Mouse (Mus musculus): ENCODE data around the gene Gnpat.
"Not testable (repeated sequence)": the region's sequence is repeated elsewhere in the genome, so short reads cannot be mapped to it uniquely, and the experiment has no call there.

Gene Gnpat

DNA sequence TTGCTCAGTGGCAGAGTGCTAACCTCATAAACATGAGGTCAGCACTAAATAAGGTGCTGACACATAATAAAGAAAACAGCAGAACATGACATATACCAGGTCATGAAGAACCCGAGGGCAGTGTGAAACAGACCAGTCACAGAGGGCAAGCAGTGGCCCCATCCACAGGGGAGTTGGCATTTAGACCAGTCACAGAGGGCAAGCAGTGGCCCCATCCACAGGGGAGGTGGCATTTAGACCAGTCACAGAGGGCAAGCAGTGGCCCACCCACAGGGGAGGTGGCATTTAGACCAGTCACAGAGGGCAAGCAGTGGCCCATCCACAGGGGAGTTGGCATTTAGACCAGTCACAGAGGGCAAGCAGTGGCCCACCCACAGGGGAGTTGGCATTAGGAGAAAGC is 19.9 kb upstream of the Gnpat start:
- not testable (repeated sequence) for DNase-seq (ENCODE audit: inconsistent ontology term)

DNA sequence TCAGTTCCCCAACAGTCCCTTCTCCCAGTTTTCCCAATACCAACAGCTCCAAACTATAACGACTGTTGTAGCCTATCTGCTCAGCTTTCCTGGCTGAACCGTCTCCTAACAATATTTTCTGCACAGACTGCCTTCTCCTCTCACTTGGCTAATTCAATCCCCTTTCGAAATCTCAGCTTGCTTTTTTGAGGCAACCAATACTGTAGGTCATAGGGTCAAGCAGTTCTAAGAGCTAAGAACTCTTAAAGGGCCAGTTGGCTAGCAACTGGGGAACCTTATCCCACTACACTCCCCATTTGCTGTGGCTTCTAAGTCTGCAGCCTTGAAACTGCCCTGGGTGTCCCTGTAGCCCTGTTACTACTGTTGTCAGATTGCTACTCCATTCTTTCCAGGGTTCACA is 17.7 kb upstream of the Gnpat start:
- no peak for DNase-seq (ENCODE audit: inconsistent ontology term)

DNA sequence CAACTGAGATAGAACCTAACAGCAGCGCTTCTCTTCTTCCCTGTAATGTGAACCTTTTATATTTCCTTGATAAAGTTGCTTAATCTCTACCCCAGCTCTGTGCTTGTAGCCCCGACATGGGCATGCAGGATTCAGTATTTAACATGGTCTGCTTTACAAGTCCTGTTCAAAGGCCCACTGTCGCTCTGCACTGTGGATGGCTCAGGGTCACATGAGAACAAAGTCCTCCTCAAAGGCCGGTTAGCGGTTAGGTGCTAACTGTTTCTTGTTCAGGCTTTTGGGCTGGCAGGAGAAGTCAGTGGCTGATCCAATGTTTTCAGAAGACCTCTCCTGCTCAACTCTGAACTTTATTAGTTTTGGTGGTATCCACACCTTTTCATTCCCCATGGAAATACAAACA is 17.3 kb upstream of the Gnpat start:
- DNase-seq (ENCODE audit: inconsistent ontology term) = no peak

GRCm38 (mm10) chr8:124853511-124853910 is 9.3 kb upstream of the Gnpat start:
- no peak for DNase-seq (ENCODE audit: inconsistent ontology term)

DNA sequence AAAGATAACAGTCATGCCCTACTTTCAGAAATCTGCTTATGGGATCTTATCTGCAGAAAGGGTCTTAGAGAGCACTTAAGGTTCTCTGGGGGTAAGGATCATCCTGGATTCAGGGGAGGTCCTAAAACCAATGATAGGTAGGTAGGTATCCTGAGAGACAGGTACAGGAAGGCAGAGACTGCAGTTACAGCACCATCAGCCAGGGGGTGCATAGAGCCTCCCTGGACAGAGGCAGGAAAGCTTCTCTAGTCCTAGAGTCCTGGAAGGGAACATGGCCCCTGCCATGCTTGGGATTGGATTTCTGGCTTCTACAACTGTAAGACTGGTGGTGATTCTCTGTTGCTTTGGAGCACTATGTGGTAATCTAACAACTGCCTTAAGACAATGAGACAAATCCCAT is 3.4 kb upstream of the Gnpat start:
- no peak for DNase-seq (ENCODE audit: inconsistent ontology term)

DNA sequence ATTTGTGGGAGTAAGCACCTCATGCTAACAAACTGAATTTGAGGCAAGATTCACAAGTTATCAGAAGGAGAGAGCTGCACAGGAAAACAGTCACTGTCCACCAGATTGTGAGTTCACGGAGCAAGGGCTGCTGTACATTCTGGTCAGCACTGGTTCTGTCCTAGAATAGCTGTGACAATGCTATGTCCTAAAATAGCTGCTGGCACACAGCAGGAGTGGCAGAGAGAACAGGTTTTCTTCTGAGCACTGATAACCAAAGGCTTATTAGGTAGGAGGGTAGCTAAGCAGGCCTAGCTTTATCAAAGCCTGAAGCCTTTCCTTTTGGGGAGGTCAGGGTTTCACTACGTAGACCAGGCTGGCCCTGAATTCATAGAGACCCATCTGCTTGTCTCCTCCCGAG is 2.6 kb upstream of the Gnpat start:
- no peak for DNase-seq (ENCODE audit: inconsistent ontology term)

- no peak for DNase-seq (ENCODE audit: inconsistent ontology term)
Measured at GRCm38 (mm10) chr8:124863163-124863677, 387 bp downstream of the Gnpat start.

- DNase-seq (ENCODE audit: inconsistent ontology term) = no peak
Measured at GRCm38 (mm10) chr8:124863729-124864128, 896 bp downstream of the Gnpat start.

GRCm38 (mm10) chr8:124866669-124867068 is 3.8 kb downstream of the Gnpat start:
- DNase-seq (ENCODE audit: inconsistent ontology term) = no peak

DNA sequence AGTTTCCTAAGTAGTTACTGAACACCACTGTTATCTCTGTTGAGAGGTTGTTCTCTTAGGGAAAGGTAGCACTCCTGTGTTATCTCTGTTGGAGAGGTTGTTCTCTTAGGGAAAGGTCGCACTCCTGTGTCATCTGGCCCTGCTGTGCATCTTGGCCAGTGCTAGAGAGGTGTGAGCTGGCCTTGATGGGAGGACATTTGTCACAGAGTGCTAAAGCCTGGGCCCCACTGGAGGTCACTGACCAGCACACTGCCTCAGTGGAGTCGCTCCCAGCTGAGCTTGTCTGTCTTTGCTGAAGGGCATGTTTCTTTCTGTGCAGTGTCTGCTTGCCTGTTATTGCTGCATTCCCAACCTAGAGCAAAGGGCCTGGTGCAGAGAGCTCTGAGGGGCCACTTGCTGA is 4.3 kb downstream of the Gnpat start:
- no peak for DNase-seq (ENCODE audit: inconsistent ontology term)

GRCm38 (mm10) chr8:124869708-124870107 is 6.9 kb downstream of the Gnpat start:
- DNase-seq (ENCODE audit: inconsistent ontology term) = no peak

- DNase-seq (ENCODE audit: inconsistent ontology term) = no peak
Measured at GRCm38 (mm10) chr8:124871474-124871873, 8.6 kb downstream of the Gnpat start.

GRCm38 (mm10) chr8:124872081-124872480 is 9.2 kb downstream of the Gnpat start:
- no peak for DNase-seq (ENCODE audit: inconsistent ontology term)

DNA sequence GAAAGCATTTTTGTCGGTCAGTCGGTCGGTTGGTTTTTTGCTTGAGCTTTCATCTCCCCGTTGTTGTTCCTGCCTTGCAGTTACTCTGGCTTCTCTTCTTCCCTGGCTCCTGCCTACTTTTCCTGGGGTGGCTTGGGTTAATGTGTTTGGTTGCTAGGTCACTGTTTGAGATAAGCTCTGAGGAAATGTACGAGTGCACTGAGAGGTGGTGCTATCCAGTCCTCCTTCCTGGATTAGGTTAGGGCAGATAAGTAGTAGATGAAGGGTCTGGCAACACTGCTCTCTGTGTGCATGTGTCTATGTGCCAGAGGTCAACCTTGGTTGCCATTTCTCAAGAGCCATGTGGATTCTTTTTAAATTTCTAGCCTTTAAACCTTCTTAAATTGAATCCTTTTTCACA is 9.9 kb downstream of the Gnpat start:
- no peak for DNase-seq (ENCODE audit: inconsistent ontology term)

DNA sequence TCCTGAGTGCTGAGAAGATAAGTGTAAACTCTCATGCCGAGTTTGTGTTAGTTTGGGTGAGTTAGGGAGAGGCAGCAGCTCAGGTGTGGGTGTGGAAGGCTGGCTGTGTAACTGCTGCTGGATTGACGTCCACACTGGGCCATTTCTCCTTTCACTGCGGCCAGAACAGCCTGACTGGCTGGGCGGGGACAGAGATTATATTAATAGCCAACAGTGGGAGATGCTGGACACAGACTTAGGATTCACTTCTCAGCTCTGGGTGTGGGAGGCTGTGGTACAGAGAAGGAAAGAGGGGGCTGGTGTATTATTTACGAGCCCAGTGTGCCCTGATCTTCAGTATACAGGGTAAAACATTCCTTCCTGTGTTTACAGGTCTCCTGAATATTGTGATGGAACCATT is 15.3 kb downstream of the Gnpat start:
- no peak for DNase-seq (ENCODE audit: inconsistent ontology term)

GRCm38 (mm10) chr8:124878946-124879526 is 16.2 kb downstream of the Gnpat start:
- no peak for DNase-seq (ENCODE audit: inconsistent ontology term)

DNA sequence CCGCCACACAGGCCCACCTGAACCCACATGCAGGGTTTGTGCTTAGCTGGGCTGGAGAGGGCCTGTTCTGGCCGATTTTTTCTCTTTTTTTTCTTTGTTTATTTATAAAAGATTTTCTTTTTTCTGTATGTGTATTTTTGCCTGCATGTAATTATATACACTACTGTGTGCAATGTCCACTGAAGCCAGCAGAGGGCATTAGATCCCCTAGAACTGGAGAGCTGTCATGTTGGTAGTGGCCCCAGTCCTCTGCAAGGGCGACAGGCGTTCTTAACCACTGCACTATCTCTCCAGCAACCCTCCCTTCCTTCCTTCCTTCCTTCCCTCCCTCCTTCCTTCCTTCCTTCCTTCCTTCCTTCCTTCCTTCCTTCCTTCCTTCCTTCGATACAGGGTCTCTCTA is 25.6 kb downstream of the Gnpat start:
- DNase-seq (ENCODE audit: inconsistent ontology term) = no peak

DNA sequence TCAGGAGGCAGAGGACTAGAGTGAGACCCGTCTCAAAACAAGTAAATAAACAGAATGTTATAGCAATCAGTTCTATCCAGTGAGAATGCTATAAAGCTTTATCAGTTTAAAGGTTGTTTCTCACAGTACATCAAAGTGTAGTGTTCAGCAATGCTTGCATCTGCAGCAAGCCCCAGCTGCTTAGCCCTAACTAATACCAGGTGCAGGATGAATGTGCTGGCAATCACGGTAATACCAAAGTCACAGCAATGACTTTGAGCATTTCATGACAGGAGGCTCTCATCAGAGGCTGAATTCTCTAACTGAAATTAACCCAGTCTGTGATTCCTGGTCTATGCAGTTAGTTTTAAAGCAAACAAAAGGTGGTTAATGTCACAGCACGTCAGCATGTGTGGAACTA is 29.8 kb downstream of the Gnpat start:
- DNase-seq (ENCODE audit: inconsistent ontology term) = no peak

DNA sequence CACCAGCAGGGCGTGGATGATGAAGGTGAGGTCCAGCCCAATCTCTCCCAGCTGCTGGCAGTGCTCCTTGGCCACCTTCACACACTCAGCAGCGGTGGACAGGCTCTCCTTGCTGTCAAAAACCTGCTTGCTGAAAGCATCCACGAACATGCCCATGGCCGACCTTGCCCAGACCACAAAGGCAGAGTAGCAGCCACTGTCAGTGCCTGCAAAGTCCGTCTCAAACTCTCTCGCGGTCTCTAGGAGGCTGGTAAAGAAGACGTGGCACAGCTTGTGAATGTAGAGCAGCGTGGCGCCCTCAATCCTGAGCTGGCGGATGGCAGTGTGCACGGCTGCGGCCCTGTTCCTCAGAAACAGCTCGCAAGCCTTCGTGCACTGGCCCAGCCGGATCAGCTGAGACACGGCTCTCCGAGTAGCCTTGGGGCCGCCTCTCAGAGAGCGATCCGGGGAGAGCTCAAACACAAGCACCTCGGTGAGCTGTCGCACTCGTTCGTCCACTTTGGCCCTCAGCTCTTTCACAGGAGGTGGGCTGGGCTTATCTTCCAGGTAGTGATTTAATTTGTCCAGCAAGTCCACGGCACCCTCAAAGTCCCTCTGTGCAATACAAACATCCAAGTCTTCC is 33.3 kb downstream of the Gnpat start:
- DNase-seq (ENCODE audit: inconsistent ontology term) = no peak

DNA sequence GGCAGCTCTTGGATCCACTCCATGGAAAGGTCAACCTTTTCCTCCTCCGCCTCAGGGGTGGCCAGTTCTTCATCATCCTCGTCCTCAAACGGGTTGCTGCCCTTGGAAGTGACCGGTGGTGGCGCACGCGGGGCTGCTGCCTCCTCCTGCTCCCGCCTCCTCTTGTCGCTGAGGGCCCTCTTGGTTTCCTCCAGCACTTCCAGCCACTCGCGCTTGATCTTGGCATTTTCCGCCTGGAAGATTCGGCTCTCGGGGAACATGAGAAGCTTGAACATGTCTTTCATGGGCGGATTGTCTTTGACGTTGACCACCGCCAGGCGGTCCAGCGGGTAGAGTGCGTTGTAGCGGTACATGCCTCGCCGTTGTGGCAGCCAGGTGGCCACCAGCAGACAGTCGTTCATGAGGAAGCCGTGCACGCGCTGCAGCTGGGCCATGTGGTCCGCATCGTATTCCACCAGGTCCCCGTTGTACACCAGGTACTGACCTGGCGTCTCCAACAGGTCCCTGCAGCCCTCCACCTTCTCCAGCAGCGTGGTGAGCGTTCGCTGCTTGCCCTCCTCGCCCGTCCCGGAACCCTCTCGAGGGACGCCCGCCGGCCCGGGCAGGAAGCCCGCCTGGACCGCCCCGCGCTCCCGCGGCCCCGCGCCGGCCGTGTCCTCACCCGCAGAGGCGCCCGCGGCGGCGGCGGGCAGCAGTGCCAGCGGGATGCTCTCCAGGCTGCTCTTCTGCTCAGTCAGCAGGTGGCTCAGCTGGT is 34.0 kb downstream of the Gnpat start:
- DNase-seq (ENCODE audit: inconsistent ontology term) = peak; percentile 77

GRCm38 (mm10) chr8:124897386-124898250 is 34.8 kb downstream of the Gnpat start, which contains the start of the genes Exoc8 and Sprtn:
TSS of gene Exoc8 (minus strand) at chr8:124897705.
TSS of gene Sprtn (plus strand) at chr8:124897886.
- DNase-seq (ENCODE audit: inconsistent ontology term) = peak; percentile 98
